Mouse (Mus musculus) small intestine, adult 2 months (tissue): ENCODE results near the gene Siah3. TPM values are rescaled to one million over a fixed set of nuclear protein-coding genes. Genes with fewer than 3 reads are reported as not detected.

Experiments used
- H3K27ac ChIP-seq: fragments of 200-500 bp; 2 replicates; pipeline ENCODE4 v1.5.1; 2012; ENCODE audit warnings: low read depth, low read length, control low read depth, inconsistent platforms; ENCODE audit not compliant: insufficient read depth
- H3K27me3 ChIP-seq: fragments of 200-500 bp; 2 replicates; pipeline ENCODE4 v1.6.1; 2012; ENCODE audit warnings: mild to moderate bottlenecking, moderate library complexity, low read length, inconsistent platforms; ENCODE audit not compliant: control insufficient read depth, insufficient read depth
- H3K36me3 ChIP-seq: fragments of 200-500 bp; 2 replicates; pipeline ENCODE4 v1.6.1; 2012; ENCODE audit warnings: mild to moderate bottlenecking, low read length, control low read depth, inconsistent platforms; ENCODE audit not compliant: control insufficient read depth, insufficient read depth
- H3K4me1 ChIP-seq: fragments of 200-500 bp; 2 replicates; pipeline ENCODE4 v1.6.1; 2012; ENCODE audit warnings: low read length, inconsistent platforms, mixed read lengths; ENCODE audit not compliant: control insufficient read depth, insufficient read depth, insufficient read length
- H3K4me3 ChIP-seq: fragments of 200-500 bp; 2 replicates; pipeline ENCODE4 v1.5.1; 2012; ENCODE audit warnings: low read depth, mild to moderate bottlenecking, control low read depth, inconsistent platforms, low read length, moderate library complexity
- CTCF ChIP-seq: fragments of 200-500 bp; IDR thresholded peaks from 2 replicates; pipeline ENCODE4 v1.5.1; 2012; ENCODE audit warnings: low read depth, mild to moderate bottlenecking, control low read depth, inconsistent platforms, low read length, moderate library complexity, mixed read lengths; ENCODE audit not compliant: insufficient replicate concordance, insufficient read length; ENCODE audit errors: extremely low read depth
- POLR2A ChIP-seq: fragments of 200-500 bp; IDR thresholded peaks from 2 replicates; pipeline ENCODE4 v1.6.1; 2012; ENCODE audit warnings: low read depth, mild to moderate bottlenecking, control low read depth, inconsistent platforms, low read length, moderate library complexity
- WGBS: fragments of 180-500 bp; shearing (Covaris S2); methylation state at CpG from one replicate; pipeline ENCODE4 v1.1.7; 2018; 5-methylcytosine and 5-hydroxymethylcytosine counted together
- polyA plus RNA-seq: library from polyadenylated mRNA; depleted of rRNA; stranded (reverse); fragments of >200 nt; gene quantifications from 2 replicates; pipeline ENCODE4 v1.2.3, GENCODE M21; 2012

Gene Siah3
- polyA plus RNA-seq, 1 experiment = 0.04 TPM

DNA sequence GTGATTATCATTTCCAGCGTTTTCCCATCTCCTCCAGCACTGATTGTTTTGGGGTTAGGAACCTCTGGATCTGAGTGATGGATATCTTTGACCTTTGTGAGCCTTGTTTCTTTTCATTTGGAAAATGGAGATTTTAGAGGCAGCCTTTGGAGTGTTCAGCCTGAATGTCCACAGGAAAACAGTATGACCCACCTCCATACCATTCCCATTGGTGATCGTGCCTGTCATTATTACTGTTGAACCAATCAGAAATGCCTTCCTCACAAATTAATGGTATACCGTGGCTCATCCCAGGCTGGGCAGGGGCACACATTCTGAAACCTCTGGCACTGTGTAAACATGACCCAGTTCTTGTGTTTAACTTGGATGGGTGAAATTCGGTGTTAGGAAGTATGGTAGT is 6.0 kb downstream of the Siah3 start:
- WGBS = 82% methylated on average over 4 of the region's 4 CpGs

GRCm38 (mm10) chr14:75463171-75463570 is 7.4 kb downstream of the Siah3 start:
- TF ChIP-seq POLR2A (no peak), CTCF (no peak)
- 80% methylated on average over 4 of the region's 4 CpGs for WGBS
- no peak overlapping the region for H3K27ac ChIP-seq

More for the DNA sequence above, 6.0 kb downstream of the Siah3 start:
- Histone ChIP-seq H3K36me3 (no peaks in the 10 kb centered on the region), H3K27ac (no peak overlapping the region), H3K4me1 (no peaks in the 10 kb centered on the region), H3K27me3 (no peaks in the 10 kb centered on the region), H3K4me3 (no peak overlapping the region)
- TF ChIP-seq POLR2A = no peak
- no peak for TF ChIP-seq CTCF

DNA sequence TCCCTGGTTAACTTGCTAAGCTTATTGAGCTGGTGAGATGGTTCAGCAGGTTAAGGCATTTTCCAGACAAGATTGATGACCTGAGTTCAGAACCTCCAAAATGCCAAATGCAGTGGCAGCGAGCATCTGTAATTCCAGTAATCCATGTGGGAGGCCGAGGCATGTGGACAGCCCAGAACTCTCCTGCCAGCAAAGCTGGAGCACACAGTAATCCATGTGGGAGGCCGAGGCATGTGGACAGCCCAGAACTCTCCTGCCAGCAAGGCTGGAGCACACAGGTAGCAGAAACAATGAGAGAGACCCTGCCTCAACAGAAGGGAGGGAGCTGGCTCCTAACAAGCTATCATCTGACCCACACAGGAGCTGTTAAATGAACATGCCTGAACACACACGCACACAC is 13.2 kb downstream of the Siah3 start:
- Histone ChIP-seq H3K27ac (no peak overlapping the region), H3K36me3 (no peaks in the 10 kb centered on the region), H3K4me3 (no peak overlapping the region), H3K4me1 (no peaks in the 10 kb centered on the region), H3K27me3 (no peaks in the 10 kb centered on the region)
- WGBS = 73% methylated on average over 4 of the region's 4 CpGs
- TF ChIP-seq CTCF = no peak
- TF ChIP-seq POLR2A = no peak

More at GRCm38 (mm10) chr14:75463171-75463570, 7.4 kb downstream of the Siah3 start:
- no peak overlapping the region for H3K4me3 ChIP-seq
- no peaks in the 10 kb centered on the region for H3K4me1 ChIP-seq
- no peaks in the 10 kb centered on the region for H3K36me3 ChIP-seq
- no peaks in the 10 kb centered on the region for H3K27me3 ChIP-seq

DNA sequence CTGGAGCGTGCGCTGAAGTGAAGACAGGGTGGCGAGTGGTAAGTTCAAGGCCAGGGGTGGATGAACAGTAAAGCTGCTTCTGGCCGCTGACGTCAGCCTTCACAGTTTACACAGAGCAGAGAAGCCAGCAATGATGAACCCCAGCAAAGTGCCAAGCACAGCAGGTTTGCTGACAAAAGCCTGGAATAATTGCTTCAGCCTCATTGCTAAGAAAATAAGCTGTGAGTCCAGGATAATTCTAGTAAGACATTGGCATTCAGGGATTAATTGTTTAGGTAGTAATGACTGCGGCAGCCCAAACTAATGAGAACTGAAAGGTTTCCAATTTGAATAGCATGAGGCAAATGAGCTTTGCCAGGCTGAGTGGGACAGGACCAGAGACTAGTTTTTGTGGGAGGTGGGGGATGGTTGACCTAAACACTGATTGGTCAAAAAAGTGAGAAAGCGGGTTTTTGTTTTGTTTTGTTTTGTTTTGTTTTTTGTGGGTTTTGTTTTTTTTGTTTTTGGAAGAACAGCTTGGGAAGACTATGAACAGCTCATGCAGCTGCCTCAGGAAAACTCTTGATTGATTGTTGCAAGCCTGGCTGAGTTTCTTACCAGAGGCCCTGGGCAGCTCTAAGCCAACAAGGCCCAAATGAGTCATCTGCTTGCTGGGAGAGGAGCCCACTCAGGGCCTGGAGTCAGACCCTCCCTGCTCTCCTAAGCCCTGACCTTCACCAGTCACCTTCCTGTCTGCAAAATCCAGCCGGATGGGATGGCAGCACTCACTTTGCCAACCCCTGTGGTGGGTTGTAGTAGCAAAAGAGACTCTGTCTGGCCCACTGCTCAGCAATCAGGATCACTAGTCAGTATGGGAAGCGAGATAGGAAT is 17.5 kb downstream of the Siah3 start:
- 70% methylated on average over 9 of the region's 9 CpGs for WGBS
- TF ChIP-seq POLR2A = no peak
- no peak for TF ChIP-seq CTCF
- no peaks in the 10 kb centered on the region for H3K36me3 ChIP-seq
- H3K4me3 ChIP-seq = no peak overlapping the region
- H3K4me1 ChIP-seq = no peaks in the 10 kb centered on the region
- H3K27ac ChIP-seq = no peak overlapping the region
- H3K27me3 ChIP-seq = no peaks in the 10 kb centered on the region

DNA sequence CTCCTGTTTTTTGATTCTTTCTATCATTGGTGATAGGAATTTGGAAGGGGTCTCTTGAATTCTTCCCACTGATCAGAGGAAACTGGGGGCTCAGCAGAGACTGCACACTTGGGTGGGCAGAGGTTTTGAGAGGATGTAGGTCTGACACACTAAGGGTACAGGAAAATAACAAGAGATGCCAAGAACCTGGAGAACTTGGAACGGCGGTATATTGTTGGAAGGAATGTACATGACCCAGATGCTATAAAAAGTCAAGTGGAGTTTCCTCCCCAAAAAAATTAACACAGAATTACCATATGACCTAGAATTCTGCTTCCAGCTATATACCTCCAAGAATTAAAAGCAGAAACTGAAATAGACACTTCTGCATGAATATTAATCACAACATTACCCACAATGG is 20.1 kb downstream of the Siah3 start:
- Histone ChIP-seq H3K27me3 (no peaks in the 10 kb centered on the region), H3K4me3 (no peak overlapping the region), H3K36me3 (no peaks in the 10 kb centered on the region), H3K4me1 (no peaks in the 10 kb centered on the region), H3K27ac (no peak overlapping the region)
- no peak for TF ChIP-seq POLR2A
- TF ChIP-seq CTCF = no peak
- WGBS = 86% methylated on average over 2 of the region's 2 CpGs

DNA sequence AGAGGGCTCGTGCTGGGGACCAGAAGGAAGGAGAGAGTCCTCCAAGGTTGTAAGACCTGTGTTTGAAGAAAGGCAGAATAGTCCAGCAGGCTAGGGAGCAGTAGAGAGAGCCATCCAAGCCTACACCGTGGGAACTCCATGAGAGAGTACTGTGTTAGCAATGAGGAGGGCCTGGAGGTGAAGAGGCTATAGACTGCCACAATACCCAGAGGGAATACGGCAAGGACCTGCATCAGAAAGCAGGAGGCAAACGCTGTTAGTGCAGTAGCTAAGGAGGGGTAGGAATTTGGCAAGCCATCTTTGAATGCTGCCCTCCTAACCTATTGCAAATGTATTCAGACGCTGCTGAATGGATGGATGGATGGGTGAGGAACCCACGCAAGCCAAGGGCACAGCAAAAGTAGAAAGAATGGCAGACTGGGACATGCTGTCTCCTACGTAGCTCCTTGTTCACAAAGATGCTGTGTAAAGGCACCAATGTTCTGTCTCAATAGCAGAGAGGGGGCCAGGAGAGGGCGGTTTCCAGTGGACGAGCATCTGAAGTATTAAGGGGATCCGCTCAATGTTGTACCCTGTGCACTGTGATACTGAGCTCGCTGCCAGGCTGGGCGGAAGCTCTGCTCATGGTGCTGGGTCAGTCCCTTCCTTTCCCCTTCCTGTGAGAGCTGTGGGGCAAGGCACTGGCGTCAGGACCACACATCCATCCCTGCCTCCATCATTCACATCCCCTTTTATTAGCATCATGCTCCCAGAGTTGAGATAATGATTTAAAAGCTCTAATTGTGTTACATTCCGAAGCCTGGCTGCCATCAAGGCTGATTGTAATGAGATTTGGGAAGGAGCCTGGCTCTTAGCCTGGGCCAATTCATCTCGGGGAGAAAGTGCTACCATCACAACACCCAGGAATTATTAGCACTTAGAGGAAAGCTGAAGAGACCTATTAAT is 26.7 kb downstream of the Siah3 start:
- Histone ChIP-seq H3K27ac (no peak overlapping the region), H3K36me3 (no peaks in the 10 kb centered on the region), H3K27me3 (no peaks in the 10 kb centered on the region), H3K4me1 (no peaks in the 10 kb centered on the region), H3K4me3 (no peak overlapping the region)
- TF ChIP-seq CTCF (no peak), POLR2A (no peak)
- WGBS = 78% methylated on average over 15 of the region's 15 CpGs

DNA sequence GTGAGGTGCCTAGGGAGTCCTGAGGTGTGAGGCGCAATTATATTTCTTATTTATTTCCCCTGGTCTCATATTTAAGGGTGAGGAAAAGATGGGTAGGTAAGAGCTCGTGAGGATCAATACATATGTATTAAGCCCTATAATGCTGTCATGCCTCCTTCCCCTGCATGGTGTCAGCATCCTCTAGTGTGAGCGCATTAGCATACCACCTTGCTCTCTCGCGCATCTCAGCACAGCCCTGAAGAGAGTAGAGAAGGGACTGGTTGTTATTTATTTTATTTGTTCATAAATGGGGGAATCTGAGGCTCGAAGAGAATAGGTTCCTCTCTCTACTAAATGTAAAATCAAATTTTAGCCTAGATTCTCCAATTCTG is 27.4 kb downstream of the Siah3 start:
- WGBS = 84% methylated on average over 6 of the region's 6 CpGs
- Histone ChIP-seq H3K27me3 (no peaks in the 10 kb centered on the region), H3K36me3 (no peaks in the 10 kb centered on the region), H3K4me1 (no peaks in the 10 kb centered on the region), H3K4me3 (no peak overlapping the region), H3K27ac (no peak overlapping the region)
- TF ChIP-seq POLR2A = no peak
- TF ChIP-seq CTCF = no peak
